Mouse (Mus musculus) neural tube, embryonic 14.5 days (tissue): ENCODE measurements at regions not wholly inside any gene's neighbourhood (a gene's known extent, or its start where the extent isn't known, plus 50 kb on each side); places are given as distances from the start of the nearest gene placed in this dataset.

Source experiments
- ATAC-seq: fragments of 200-750 bp; cut with Nextera tagmentation; 2 replicates; pipeline ENCODE4 v1.8.0; 2017; ENCODE audit warnings: low read depth, mild to moderate bottlenecking, moderate TSS enrichment, moderate library complexity
- H3K27ac ChIP-seq: fragments of 300-500 bp; sonication (generic); 2 replicates; pipeline ENCODE4 v1.5.1; 2014; ENCODE audit warnings: low read depth, mild to moderate bottlenecking, control low read depth, low read length, moderate library complexity, mixed read lengths
- H3K27me3 ChIP-seq: fragments of 300-500 bp; sonication (generic); 2 replicates; pipeline ENCODE4 v1.6.1; 2014; ENCODE audit warnings: low read length; ENCODE audit not compliant: control insufficient read depth, insufficient read depth
- H3K36me3 ChIP-seq: fragments of 300-500 bp; sonication (generic); 2 replicates; pipeline ENCODE4 v1.6.1; 2014; ENCODE audit warnings: low read length, mixed read lengths; ENCODE audit not compliant: control insufficient read depth, insufficient read depth
- H3K4me1 ChIP-seq: fragments of 300-500 bp; sonication (generic); 2 replicates; pipeline ENCODE4 v1.6.1; 2014; ENCODE audit warnings: low read length; ENCODE audit not compliant: control insufficient read depth, insufficient read depth
- H3K4me2 ChIP-seq: fragments of 300-500 bp; sonication (generic); 2 replicates; pipeline ENCODE4 v1.6.1; 2014; ENCODE audit warnings: mild to moderate bottlenecking, low read depth, low read length, control low read depth
- H3K4me3 ChIP-seq: fragments of 300-500 bp; sonication (generic); 2 replicates; pipeline ENCODE4 v1.5.1; 2014; ENCODE audit warnings: low read depth, low read length, control low read depth, mixed read lengths
- H3K9ac ChIP-seq: fragments of 300-500 bp; sonication (generic); replicated peaks from 2 replicates; pipeline ENCODE4 v1.6.1; 2014; ENCODE audit warnings: low read depth, mild to moderate bottlenecking, control low read depth, low read length, mixed read lengths
- H3K9me3 ChIP-seq: fragments of 300-500 bp; sonication (generic); 2 replicates; pipeline ENCODE4 v1.6.1; 2016; ENCODE audit warnings: low read length; ENCODE audit not compliant: control insufficient read depth
- WGBS: fragments of 180-500 bp; shearing (Covaris S2); extraction: QIAGEN DNeasy Blood & Tissue Kit; methylation state at CpG from one replicate; pipeline ENCODE4 v1.1.7; 2014; 5-methylcytosine and 5-hydroxymethylcytosine counted together

DNA sequence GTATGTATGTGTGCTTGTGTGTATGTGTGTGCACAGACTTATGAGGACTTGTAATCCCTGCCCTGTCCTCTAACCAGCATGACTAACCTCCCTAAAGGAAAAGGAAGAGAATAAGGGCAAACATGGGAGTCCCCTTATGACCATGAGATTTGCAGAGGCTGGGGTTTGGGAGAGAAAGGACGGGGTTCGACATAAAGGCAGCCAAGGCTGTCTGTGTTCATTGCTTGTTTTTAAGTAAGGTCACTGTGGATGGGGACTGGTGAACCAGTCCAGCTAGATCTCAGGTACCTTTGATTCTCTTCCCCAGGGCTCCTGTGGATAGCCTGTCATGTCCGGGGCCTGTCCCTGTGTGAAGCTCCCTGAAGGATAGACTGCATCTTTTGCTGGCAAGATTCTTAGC is 55.6 kb downstream of the Irf2bp2 start:
- Histone ChIP-seq H3K4me2 (peak overlapping the region; percentile 3; the same call in 1 of the 2 replicates), H3K27ac (peak overlapping the region; percentile 90), H3K27me3 (no peaks in the 10 kb centered on the region), H3K4me1 (peaks cover 41% of the 10 kb centered on the region), H3K9me3 (no peaks in the 10 kb centered on the region), H3K4me3 (no peak overlapping the region), H3K9ac (no peak overlapping the region), H3K36me3 (no peaks in the 10 kb centered on the region)
- WGBS, result 20% methylated on average over 3 of the region's 3 CpGs
- ATAC-seq, result no peak; the same call in 1 of the 2 replicates

GRCm38 (mm10) chr8:126536928-126537618 is 56.7 kb downstream of the Irf2bp2 start:
- no peaks in the 10 kb centered on the region for H3K27me3 ChIP-seq
- peak; percentile 71 for ATAC-seq
- H3K9ac ChIP-seq, result no peak overlapping the region; the same call in 1 of the 2 replicates
- peak overlapping the region; percentile 21; the same call in 1 of the 2 replicates for H3K4me2 ChIP-seq
- whole genome bisulfite sequencing, result 4% methylated on average over 6 of the region's 6 CpGs
- H3K4me1 ChIP-seq, result peaks cover 41% of the 10 kb centered on the region
- H3K4me3 ChIP-seq, result no peak overlapping the region
- H3K36me3 ChIP-seq, result no peaks in the 10 kb centered on the region
- H3K9me3 ChIP-seq, result no peaks in the 10 kb centered on the region
- H3K27ac ChIP-seq, result peak overlapping the region; percentile 90

GRCm38 (mm10) chr8:126536132-126536927 is 57.5 kb downstream of the Irf2bp2 start:
- Histone ChIP-seq H3K4me1 (peaks cover 41% of the 10 kb centered on the region), H3K36me3 (no peaks in the 10 kb centered on the region), H3K4me3 (no peak overlapping the region), H3K27me3 (no peaks in the 10 kb centered on the region), H3K9ac (no peak overlapping the region), H3K27ac (peak overlapping the region; percentile 90), H3K9me3 (no peaks in the 10 kb centered on the region), H3K4me2 (no peak overlapping the region)
- ATAC-seq, result peak; percentile 51; the same call in 1 of the 2 replicates
- WGBS, result 8% methylated on average over 11 of the region's 11 CpGs

GRCm38 (mm10) chr8:126532284-126532974 is 57.6 kb upstream of the Tarbp1 start:
- Histone ChIP-seq H3K27ac (no peak overlapping the region), H3K4me2 (no peak overlapping the region), H3K4me3 (no peak overlapping the region), H3K4me1 (peaks cover 16% of the 10 kb centered on the region), H3K27me3 (no peaks in the 10 kb centered on the region), H3K9ac (no peak overlapping the region), H3K9me3 (no peaks in the 10 kb centered on the region), H3K36me3 (no peaks in the 10 kb centered on the region)
- WGBS, result 36% methylated on average over 7 of the region's 7 CpGs
- no peak for ATAC-seq

DNA sequence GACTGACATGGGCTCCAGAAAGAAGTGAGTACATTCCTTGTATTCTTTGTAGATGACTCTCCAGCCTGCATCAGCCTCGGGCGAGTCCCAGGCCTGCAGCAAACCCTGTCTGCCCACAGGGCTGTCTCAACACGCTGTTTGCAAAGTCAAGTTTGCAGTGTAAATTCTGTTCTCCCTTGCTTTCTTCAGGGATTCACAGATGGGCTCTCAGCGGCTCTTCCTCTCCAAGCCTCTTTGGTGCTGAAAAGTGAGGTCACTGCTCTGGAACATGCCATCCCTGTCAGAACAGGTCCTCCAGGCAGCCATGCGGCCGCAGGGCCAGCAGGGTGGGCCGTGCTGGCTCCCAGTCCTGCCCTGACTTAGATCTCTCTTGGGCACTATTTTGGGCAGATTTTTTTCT is 56.6 kb upstream of the Tarbp1 start:
- no peaks in the 10 kb centered on the region for H3K9me3 ChIP-seq
- ATAC-seq, result no peak
- WGBS, result 86% methylated on average over 7 of the region's 7 CpGs
- no peak overlapping the region for H3K4me2 ChIP-seq
- H3K27ac ChIP-seq, result no peak overlapping the region
- no peak overlapping the region for H3K4me3 ChIP-seq
- no peaks in the 10 kb centered on the region for H3K27me3 ChIP-seq
- no peaks in the 10 kb centered on the region for H3K36me3 ChIP-seq
- no peak overlapping the region for H3K9ac ChIP-seq
- peaks cover 9% of the 10 kb centered on the region for H3K4me1 ChIP-seq

GRCm38 (mm10) chr8:126529409-126529808 is 54.5 kb upstream of the Tarbp1 start:
- Histone ChIP-seq H3K27ac (no peak overlapping the region), H3K4me3 (no peak overlapping the region), H3K27me3 (no peaks in the 10 kb centered on the region), H3K4me1 (peaks cover 3% of the 10 kb centered on the region; the same call in 1 of the 2 replicates), H3K9me3 (no peaks in the 10 kb centered on the region), H3K36me3 (no peaks in the 10 kb centered on the region), H3K9ac (no peak overlapping the region), H3K4me2 (no peak overlapping the region)
- 51% methylated on average over 3 of the region's 3 CpGs for WGBS
- ATAC-seq, result no peak

DNA sequence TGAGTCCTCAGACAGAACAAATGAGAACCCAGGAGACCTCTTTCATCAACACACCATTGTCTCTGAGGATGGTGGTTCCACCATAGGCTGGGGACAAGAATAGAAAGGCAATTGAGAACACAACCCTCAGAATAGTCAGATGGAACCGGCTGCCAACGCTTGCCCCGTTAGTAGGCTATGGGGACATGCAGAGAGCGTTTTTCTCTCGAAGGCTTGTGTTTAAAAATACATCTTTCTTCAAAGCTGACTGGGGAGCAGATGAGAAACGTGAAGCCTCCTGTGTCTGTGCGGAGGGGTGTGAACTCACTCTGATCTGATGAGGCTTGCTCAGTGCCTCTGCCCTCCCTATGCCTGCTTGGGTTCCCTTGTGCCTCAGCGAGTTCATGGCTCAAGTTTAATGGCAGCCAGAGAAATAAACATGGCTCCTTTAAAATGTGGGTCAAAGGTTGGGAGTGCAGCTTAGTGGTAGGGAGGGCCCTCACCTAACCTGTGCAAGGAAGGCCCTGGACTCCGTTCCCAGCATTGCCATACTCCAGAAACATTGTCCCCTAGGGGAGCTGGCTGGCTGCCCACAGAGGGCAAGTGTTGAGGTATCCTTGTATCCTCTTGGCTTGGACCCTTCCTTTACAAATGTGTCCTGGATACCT is 53.7 kb upstream of the Tarbp1 start:
- H3K27me3 ChIP-seq, result no peaks in the 10 kb centered on the region
- no peaks in the 10 kb centered on the region for H3K36me3 ChIP-seq
- H3K4me2 ChIP-seq, result no peak overlapping the region
- no peaks in the 10 kb centered on the region for H3K9me3 ChIP-seq
- ATAC-seq, result no peak
- H3K4me1 ChIP-seq, result peaks cover 3% of the 10 kb centered on the region; the same call in 1 of the 2 replicates
- 60% methylated on average over 9 of the region's 9 CpGs for WGBS
- H3K27ac ChIP-seq, result 0 out of 2 replicates have a peak overlapping the region, but pooled peaks have one; percentile 18
- no peak overlapping the region for H3K9ac ChIP-seq
- H3K4me3 ChIP-seq, result no peak overlapping the region

- Histone ChIP-seq H3K4me1 (peaks cover 3% of the 10 kb centered on the region; the same call in 1 of the 2 replicates), H3K27ac (no peak overlapping the region), H3K36me3 (no peaks in the 10 kb centered on the region), H3K9ac (no peak overlapping the region), H3K4me3 (no peak overlapping the region), H3K4me2 (no peak overlapping the region), H3K27me3 (no peaks in the 10 kb centered on the region), H3K9me3 (no peaks in the 10 kb centered on the region)
- WGBS, result 55% methylated on average over 14 of the region's 14 CpGs
- ATAC-seq, result no peak
Observed at GRCm38 (mm10) chr8:126526864-126527571, 52.2 kb upstream of the Tarbp1 start.
